Comparison of ENCODE assay signal across 22 mouse cellular contexts in genomic region chr17:4500504-4500903, GRCm38 (mm10).
"Had no signal": no experiment of that assay in that cellular context is flagged by ENCODE, and none has a peak within 500 bp of the region (broad histone marks: within the 10 kb centered on the region; RNA-seq: fewer than 3 reads in every experiment).

No protein-coding gene starts in this region.

- H3K9me3 ChIP-seq: limb, embryonic 10.5 days; limb, embryonic 13.5 days; liver, embryonic 12.5 days; liver, embryonic 15.5 days; lung, embryonic 15.5 days; midbrain, embryonic 10.5 days; midbrain, embryonic 13.5 days; neural tube, embryonic 13.5 days had no signal

- ATAC-seq: liver, embryonic 12.5 days; midbrain, embryonic 13.5 days; midbrain, embryonic 16.5 days had no signal

- H3K4me1 ChIP-seq: lung, embryonic 15.5 days had no signal

- H3K27me3 ChIP-seq: limb, embryonic 13.5 days; liver, embryonic 12.5 days; liver, embryonic 15.5 days; lung, embryonic 15.5 days; midbrain, embryonic 13.5 days; neural tube, embryonic 13.5 days had no signal

- H3K27ac ChIP-seq: limb, embryonic 10.5 days; limb, embryonic 13.5 days; liver, embryonic 12.5 days; liver, embryonic 15.5 days; lung, embryonic 15.5 days; midbrain, embryonic 10.5 days; midbrain, embryonic 13.5 days; neural tube, embryonic 13.5 days; stomach, postnatal 0 days had no signal

- H3K36me3 ChIP-seq: limb, embryonic 10.5 days; limb, embryonic 13.5 days; liver, embryonic 12.5 days; liver, embryonic 15.5 days; lung, embryonic 15.5 days; midbrain, embryonic 10.5 days; midbrain, embryonic 13.5 days; neural tube, embryonic 13.5 days had no signal

- H3K4me2 ChIP-seq: limb, embryonic 13.5 days; liver, embryonic 12.5 days; liver, embryonic 15.5 days; lung, embryonic 15.5 days; midbrain, embryonic 13.5 days; neural tube, embryonic 13.5 days had no signal

- H3K4me3 ChIP-seq: limb, embryonic 10.5 days; limb, embryonic 13.5 days; liver, embryonic 12.5 days; liver, embryonic 15.5 days; lung, embryonic 15.5 days; megakaryocyte, embryonic 14.5 days; midbrain, embryonic 10.5 days; midbrain, embryonic 13.5 days; myocyte; neural tube, embryonic 13.5 days had no signal

- DNase-seq: kidney, adult 18-20 months; kidney, adult 9 months; kidney, postnatal 14 days; liver; lung, adult 18-20 months; lung, postnatal 10 days; lung, postnatal 36 days; thymus, adult 2 months; thymus, postnatal 14 days; thymus, postnatal 4 days had no signal

- H3K9ac ChIP-seq: limb, embryonic 13.5 days; liver, embryonic 12.5 days; liver, embryonic 15.5 days; lung, embryonic 15.5 days; midbrain, embryonic 13.5 days; neural tube, embryonic 13.5 days had no signal
